Mouse (Mus musculus): ENCODE measurements around the gene Slc35f4.
"Not testable (repeated sequence)": the region's sequence is repeated elsewhere in the genome, so short reads cannot be mapped to it uniquely, and the experiment has no call there.

The Slc35f4 gene

GRCm38 (mm10) chr14:49278880-49279279, 247.0 kb downstream of the Slc35f4 start:
- DNase-seq (ENCODE audit: low spot score in 2 of 2) = no peak

- DNase-seq (ENCODE audit: low spot score in 2 of 2) = not testable (repeated sequence)
Observed at GRCm38 (mm10) chr14:49278479-49278878, 247.4 kb downstream of the Slc35f4 start.

GRCm38 (mm10) chr14:49277642-49278041, 248.2 kb downstream of the Slc35f4 start:
- DNase-seq (ENCODE audit: low spot score in 2 of 2) = no peak

GRCm38 (mm10) chr14:49275376-49275775, 250.5 kb downstream of the Slc35f4 start:
- DNase-seq (ENCODE audit: low spot score in 2 of 2) = no peak

- DNase-seq (ENCODE audit: low spot score in 2 of 2) = no peak
Observed at GRCm38 (mm10) chr14:49265286-49266002, 260.4 kb downstream of the Slc35f4 start.
